In the genomic region with DNA sequence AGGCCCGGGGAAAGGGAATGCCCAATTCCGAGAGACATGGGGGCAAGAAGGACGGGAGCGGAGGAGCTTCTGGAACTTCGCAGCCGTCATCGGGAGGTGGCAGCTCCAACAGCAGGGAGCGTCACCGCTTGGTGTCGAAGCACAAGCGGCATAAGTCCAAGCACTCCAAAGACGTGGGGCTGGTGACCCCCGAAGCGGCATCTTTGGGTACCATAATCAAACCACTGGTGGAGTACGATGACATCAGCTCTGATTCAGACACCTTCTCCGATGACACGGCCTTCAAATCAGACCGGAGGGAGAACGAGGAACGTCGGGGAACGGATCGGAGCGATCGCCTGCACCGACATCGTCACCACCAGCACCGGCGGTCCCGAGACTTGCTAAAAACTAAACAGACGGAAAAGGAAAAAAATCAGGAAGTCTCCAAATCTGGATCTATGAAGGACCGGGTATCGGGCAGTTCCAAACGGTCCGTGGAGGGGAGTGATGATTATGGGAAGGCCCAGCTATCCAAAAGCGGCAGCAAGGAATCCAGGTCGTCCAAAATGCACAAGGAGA, we compare ENCODE assay signal across 8 mouse cellular contexts. TPM values are rescaled to one million over a fixed set of nuclear protein-coding genes. Genes with fewer than 3 reads are reported as not detected.
A peak's percentile ranks its signal among the peaks of the same experiment; 100 is the strongest.
DNase-seq lines count a peak whose midpoint lies in the region; ATAC-seq lines count a peak whose summit lies in the region.

No protein-coding gene starts in this region.

- under 1% methylated on average over 37 of the region's 37 CpGs for WGBS in forebrain, embryonic 13.5 days
- WGBS in kidney, embryonic 16.5 days, result under 1% methylated on average over 37 of the region's 37 CpGs

- peaks cover 11% of the 10 kb centered on the region for H3K36me3 ChIP-seq in forebrain, embryonic 13.5 days (ENCODE audit: poor library complexity, severe bottlenecking)
- 0 out of 2 replicates have a peak, but pooled peaks cover 6% of the 10 kb centered on the region for H3K36me3 ChIP-seq in kidney, embryonic 16.5 days (ENCODE audit: insufficient read depth, low read length)

- DNase-seq in adrenal gland, adult (ENCODE audit: inconsistent age in 2 of 2, low spot score in 1 of 2), result peak; percentile 73 to 89
- no peak for DNase-seq in adrenal gland, adult 2 months
- DNase-seq in right cerebral cortex, adult 2 months (ENCODE audit: low spot score in 2 of 2), result peak; percentile 52 to 59
- no peak for DNase-seq in right cerebral cortex, adult 18-20 months
- DNase-seq in testis, postnatal 10 days (ENCODE audit: low spot score), result peak; percentile 69

- peaks cover 5% of the 10 kb centered on the region; the same call in 1 of the 2 replicates for H3K27me3 ChIP-seq in forebrain, embryonic 13.5 days
- H3K27me3 ChIP-seq in kidney, embryonic 16.5 days (ENCODE audit: insufficient read depth, low read length), result no peaks in the 10 kb centered on the region

- no peaks in the 10 kb centered on the region for H3K9me3 ChIP-seq in forebrain, embryonic 13.5 days (replicated peaks)
- H3K9me3 ChIP-seq in kidney, embryonic 16.5 days (ENCODE audit: low read length), result no peaks in the 10 kb centered on the region

- peak overlapping the region; percentile 95 for H3K4me3 ChIP-seq in forebrain, embryonic 13.5 days
- H3K4me3 ChIP-seq in kidney, embryonic 16.5 days (ENCODE audit: low read length), result peak overlapping the region; percentile 82

- H3K27ac ChIP-seq in forebrain, embryonic 13.5 days, result peak overlapping the region; percentile 100
- peak overlapping the region; percentile 100 for H3K27ac ChIP-seq in kidney, embryonic 16.5 days (ENCODE audit: low read length)

- ATAC-seq in forebrain, embryonic 13.5 days, result peak; percentile 50
- peak; percentile 60; the same call in 1 of the 2 replicates for ATAC-seq in kidney, embryonic 16.5 days (ENCODE audit: low FRiP score, low TSS enrichment)
- ATAC-seq in megakaryocyte progenitor cell, adult 5-6 weeks (replicated peaks; ENCODE audit: poor library complexity), result 0 out of 2 replicates have a peak, but pooled peaks have one; percentile 2

- peaks cover 40% of the 10 kb centered on the region for H3K4me1 ChIP-seq in forebrain, embryonic 13.5 days
- H3K4me1 ChIP-seq in kidney, embryonic 16.5 days (ENCODE audit: insufficient read depth, low read length), result peaks cover 6% of the 10 kb centered on the region; the same call in 1 of the 2 replicates

- H3K4me2 ChIP-seq in forebrain, embryonic 13.5 days, result peak overlapping the region; percentile 98
- H3K4me2 ChIP-seq in kidney, embryonic 16.5 days (replicated peaks; ENCODE audit: low read depth, low read length), result peak overlapping the region; percentile 68

- H3K9ac ChIP-seq in forebrain, embryonic 13.5 days, result peak overlapping the region; percentile 98
- peak overlapping the region; percentile 97 for H3K9ac ChIP-seq in kidney, embryonic 16.5 days (replicated peaks; ENCODE audit: low read length)

RNA-seq across cellular contexts. Expression of a gene that starts 0.6 kb away (rescaled TPM):
- 10 to 100 TPM; 33.0 to 52.8 TPM for total RNA-seq in adrenal gland, adult 2 months (2021)
- 7.4 and 8.3 TPM in 2 replicates for polyA plus RNA-seq in adrenal gland, adult 2 months (2012; rRNA removed)
- polyA plus RNA-seq in forebrain, embryonic 13.5 days (2015; fragmentation: Nextera tagmentation; extraction: Ambion mirVana), result 17.7 and 19.0 TPM in 2 replicates
- polyA plus RNA-seq in kidney, embryonic 16.5 days (2015; fragmentation: Nextera tagmentation; extraction: Ambion mirVana), result 9.2 and 12.4 TPM in 2 replicates
- 49.4 and 51.0 TPM in 2 replicates for total RNA-seq in megakaryocyte progenitor cell, adult 5-6 weeks (2015)
- 49.6 and 58.0 TPM in 2 replicates for total RNA-seq in megakaryocyte progenitor cell, adult 5-6 weeks (2017)

RNA-seq across cellular contexts. Expression of a gene that starts 10.3 kb away (rescaled TPM):
- total RNA-seq in adrenal gland, adult 2 months (2021), result 10 to 100 TPM; 51.9 to 70.1 TPM
- 9.3 and 17.5 TPM in 2 replicates for polyA plus RNA-seq in adrenal gland, adult 2 months (2012; rRNA removed)
- 77.5 and 78.3 TPM in 2 replicates for polyA plus RNA-seq in forebrain, embryonic 13.5 days (2015; fragmentation: Nextera tagmentation; extraction: Ambion mirVana)
- 64.6 and 67.9 TPM in 2 replicates for polyA plus RNA-seq in kidney, embryonic 16.5 days (2015; fragmentation: Nextera tagmentation; extraction: Ambion mirVana)
- 86.9 and 89.2 TPM in 2 replicates for total RNA-seq in megakaryocyte progenitor cell, adult 5-6 weeks (2015)
- total RNA-seq in megakaryocyte progenitor cell, adult 5-6 weeks (2017), result 39.1 and 47.9 TPM in 2 replicates

RNA-seq across cellular contexts. Expression of a gene that starts 53.2 kb away (rescaled TPM):
- total RNA-seq in adrenal gland, adult 2 months (2021), result 10 to 100 TPM; 22.4 to 29.3 TPM
- polyA plus RNA-seq in adrenal gland, adult 2 months (2012; rRNA removed), result 34.6 and 36.2 TPM in 2 replicates
- polyA plus RNA-seq in forebrain, embryonic 13.5 days (2015; fragmentation: Nextera tagmentation; extraction: Ambion mirVana), result 31.8 and 32.9 TPM in 2 replicates
- polyA plus RNA-seq in kidney, embryonic 16.5 days (2015; fragmentation: Nextera tagmentation; extraction: Ambion mirVana), result 20.0 and 21.0 TPM in 2 replicates
- total RNA-seq in megakaryocyte progenitor cell, adult 5-6 weeks (2015), result 6.2 and 7.4 TPM in 2 replicates
- 6.7 and 9.6 TPM in 2 replicates for total RNA-seq in megakaryocyte progenitor cell, adult 5-6 weeks (2017)

Comparison
In these comparisons a context has a peak if more than half of its experiments do, and no peak if none do; other contexts are left out.
1. DNase-seq: peak in adrenal gland, adult (2 of 2), right cerebral cortex, adult 2 months (2 of 2) and testis, postnatal 10 days (single experiment); none in adrenal gland, adult 2 months (single experiment) and right cerebral cortex, adult 18-20 months (single experiment).
2. ATAC-seq: peak in every context shown above with its lines; median percentile 60 in kidney, embryonic 16.5 days; 50 in forebrain, embryonic 13.5 days; 2 in megakaryocyte progenitor cell, adult 5-6 weeks.